Mouse (Mus musculus): ENCODE results near the gene Fxyd3. TPM values are rescaled to one million over a fixed set of nuclear protein-coding genes. Genes with fewer than 3 reads are reported as not detected.
A peak's percentile ranks its signal among the peaks of the same experiment; 100 is the strongest.

The Fxyd3 gene
- polyA plus RNA-seq, 1 experiment from 2014 or later = not detected

- H3K9me3 ChIP-seq (ENCODE audit: control insufficient read depth, low read length) = no peaks in the 10 kb centered on the region
- 2% methylated on average over 9 of the region's 9 CpGs for WGBS
- ATAC-seq (ENCODE audit: low read depth) = peak; percentile 29; the same call in 1 of the 2 replicates
These were observed 25.6 kb downstream of the Fxyd3 start for GRCm38 (mm10) chr7:31050921-31051320.

DNA sequence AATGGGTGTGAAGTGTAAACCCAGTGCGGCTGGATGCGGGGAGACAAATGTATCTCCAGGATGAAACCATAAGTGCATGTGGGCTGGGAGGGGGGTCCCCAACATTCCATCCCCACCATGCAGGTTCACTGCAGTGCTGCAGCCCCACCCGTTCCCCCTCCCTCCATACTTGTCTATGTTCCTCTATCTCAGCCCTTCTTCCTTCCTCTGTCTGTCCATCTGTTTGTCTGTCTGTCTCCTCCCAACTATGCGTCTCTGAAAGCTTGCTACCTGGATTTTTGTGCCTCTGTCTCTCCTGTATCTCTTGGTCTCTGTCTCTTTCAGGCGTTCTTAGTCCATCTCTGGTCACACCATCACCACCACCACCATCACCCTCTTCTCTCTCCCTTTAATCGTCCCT, 26.0 kb downstream of the Fxyd3 start:
- peak overlapping the region; percentile 36 for H3K4me3 ChIP-seq (ENCODE audit: low read depth, low read length)
- no peak; the same call in 1 of the 2 replicates for ATAC-seq (ENCODE audit: low read depth)
- H3K27ac ChIP-seq (ENCODE audit: low read depth, low read length) = no peak overlapping the region
- peaks cover 27% of the 10 kb centered on the region for H3K27me3 ChIP-seq (ENCODE audit: control insufficient read depth, insufficient read depth, low read length)
- peak overlapping the region; percentile 67 for H3K4me2 ChIP-seq (ENCODE audit: low read depth, low read length)
- peak overlapping the region; percentile 58 for H3K9ac ChIP-seq (replicated peaks; ENCODE audit: low read depth, low read length)
- peaks cover 19% of the 10 kb centered on the region; the same call in 1 of the 2 replicates for H3K4me1 ChIP-seq (ENCODE audit: control insufficient read depth, insufficient read depth, low read length)
- no peaks in the 10 kb centered on the region for H3K36me3 ChIP-seq (ENCODE audit: control insufficient read depth, insufficient read depth, low read length)
- H3K9me3 ChIP-seq (ENCODE audit: control insufficient read depth, low read length) = no peaks in the 10 kb centered on the region
- 4% methylated on average over 6 of the region's 6 CpGs for WGBS

More at GRCm38 (mm10) chr7:31050921-31051320, 25.6 kb downstream of the Fxyd3 start:
- H3K4me2 ChIP-seq (ENCODE audit: low read depth, low read length) = peak overlapping the region; percentile 67
- H3K36me3 ChIP-seq (ENCODE audit: control insufficient read depth, insufficient read depth, low read length) = no peaks in the 10 kb centered on the region
- H3K4me1 ChIP-seq (ENCODE audit: control insufficient read depth, insufficient read depth, low read length) = peaks cover 19% of the 10 kb centered on the region; the same call in 1 of the 2 replicates
- H3K9ac ChIP-seq (replicated peaks; ENCODE audit: low read depth, low read length) = peak overlapping the region; percentile 58
- H3K4me3 ChIP-seq (ENCODE audit: low read depth, low read length) = peak overlapping the region; percentile 36
- peaks cover 27% of the 10 kb centered on the region for H3K27me3 ChIP-seq (ENCODE audit: control insufficient read depth, insufficient read depth, low read length)
- 0 out of 2 replicates have a peak overlapping the region, but pooled peaks have one; percentile 29 for H3K27ac ChIP-seq (ENCODE audit: low read depth, low read length)

DNA sequence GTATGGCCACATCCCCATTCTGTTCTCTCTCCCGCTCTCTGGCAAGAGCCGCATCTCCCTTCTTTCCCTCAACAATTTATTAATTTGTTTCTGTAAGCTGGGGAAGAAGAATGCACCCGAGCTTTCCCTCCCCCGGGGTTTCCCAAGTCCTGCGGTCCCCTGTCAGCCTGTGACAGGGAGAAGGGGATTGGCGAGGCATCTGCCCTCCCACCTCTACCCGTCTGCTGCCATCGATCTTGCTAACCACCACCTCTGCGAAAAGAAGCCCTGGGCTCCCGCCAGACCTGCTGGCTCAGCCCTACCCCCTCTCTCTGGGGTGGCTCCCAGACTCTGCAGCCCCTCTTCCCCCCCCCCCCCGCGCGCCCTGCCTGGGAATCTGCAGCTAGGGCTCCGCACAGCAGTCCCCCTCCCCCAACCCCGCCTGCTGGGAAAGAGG, 26.6 kb downstream of the Fxyd3 start:
- H3K9ac ChIP-seq (replicated peaks; ENCODE audit: low read depth, low read length) = peak overlapping the region; percentile 58
- no peaks in the 10 kb centered on the region for H3K9me3 ChIP-seq (ENCODE audit: control insufficient read depth, low read length)
- H3K4me1 ChIP-seq (ENCODE audit: control insufficient read depth, insufficient read depth, low read length) = peaks cover 19% of the 10 kb centered on the region; the same call in 1 of the 2 replicates
- WGBS = 2% methylated on average over 14 of the region's 15 CpGs
- peak overlapping the region; percentile 36 for H3K4me3 ChIP-seq (ENCODE audit: low read depth, low read length)
- peak; percentile 45 for ATAC-seq (ENCODE audit: low read depth)
- H3K4me2 ChIP-seq (ENCODE audit: low read depth, low read length) = peak overlapping the region; percentile 67
- H3K27me3 ChIP-seq (ENCODE audit: control insufficient read depth, insufficient read depth, low read length) = peaks cover 26% of the 10 kb centered on the region
- H3K27ac ChIP-seq (ENCODE audit: low read depth, low read length) = no peak overlapping the region
- no peaks in the 10 kb centered on the region for H3K36me3 ChIP-seq (ENCODE audit: control insufficient read depth, insufficient read depth, low read length)

GRCm38 (mm10) chr7:31049135-31049845, 27.2 kb downstream of the Fxyd3 start:
- H3K27ac ChIP-seq (ENCODE audit: low read depth, low read length) = no peak overlapping the region
- 22% methylated on average over 5 of the region's 5 CpGs for WGBS
- peak; percentile 15 for ATAC-seq (ENCODE audit: low read depth)
- peak overlapping the region; percentile 36 for H3K4me3 ChIP-seq (ENCODE audit: low read depth, low read length)
- H3K9ac ChIP-seq (replicated peaks; ENCODE audit: low read depth, low read length) = peak overlapping the region; percentile 58
- H3K36me3 ChIP-seq (ENCODE audit: control insufficient read depth, insufficient read depth, low read length) = no peaks in the 10 kb centered on the region
- H3K9me3 ChIP-seq (ENCODE audit: control insufficient read depth, low read length) = no peaks in the 10 kb centered on the region
- peak overlapping the region; percentile 67 for H3K4me2 ChIP-seq (ENCODE audit: low read depth, low read length)
- peaks cover 19% of the 10 kb centered on the region; the same call in 1 of the 2 replicates for H3K4me1 ChIP-seq (ENCODE audit: control insufficient read depth, insufficient read depth, low read length)
- peaks cover 28% of the 10 kb centered on the region for H3K27me3 ChIP-seq (ENCODE audit: control insufficient read depth, insufficient read depth, low read length)

DNA sequence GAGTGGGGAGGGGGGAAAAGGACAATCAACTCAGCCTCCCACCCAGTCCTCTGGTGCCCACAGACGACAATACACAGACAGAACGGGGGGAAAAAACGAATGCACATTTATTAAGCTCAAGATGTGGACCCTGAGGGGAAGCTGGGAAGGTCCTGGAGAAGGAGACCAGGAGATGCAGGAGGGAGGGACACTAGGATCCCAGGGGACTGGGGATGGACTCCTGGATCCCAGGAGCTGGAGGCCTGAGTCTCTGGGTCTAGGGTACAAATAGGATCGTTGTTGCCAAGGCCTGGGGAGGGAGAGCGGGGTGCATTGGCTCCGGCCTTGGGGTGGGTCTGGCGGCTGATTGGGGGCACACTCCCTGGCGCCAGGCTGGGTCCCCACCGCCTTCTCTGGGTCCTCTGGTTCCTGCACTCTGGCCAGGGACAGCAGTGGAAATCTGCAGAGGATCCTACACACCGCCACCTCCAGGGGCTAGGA, 34.0 kb downstream of the Fxyd3 start, which contains the start of gene Fxyd5:
Gene Fxyd5, minus strand, starts transcription at position 51 of the 480 bp plus-strand sequence.
- H3K4me2 ChIP-seq (ENCODE audit: low read depth, low read length) = peak within 1 kb of the TSS; percentile 25
- H3K4me3 ChIP-seq (ENCODE audit: low read depth, low read length) = no peak within 1 kb of the TSS
- H3K36me3 ChIP-seq (ENCODE audit: control insufficient read depth, insufficient read depth, low read length) = no peaks in the 10 kb centered on the region
- H3K27ac ChIP-seq (ENCODE audit: low read depth, low read length) = no peak within 1 kb of the TSS
- no peaks in the 10 kb centered on the region for H3K9me3 ChIP-seq (ENCODE audit: control insufficient read depth, low read length)
- no peak within 1 kb of the TSS for H3K9ac ChIP-seq (replicated peaks; ENCODE audit: low read depth, low read length)
- no peak for ATAC-seq (ENCODE audit: low read depth)
- WGBS = 31% methylated on average over 10 of the region's 10 CpGs
- H3K27me3 ChIP-seq (ENCODE audit: control insufficient read depth, insufficient read depth, low read length) = peaks cover 13% of the 10 kb centered on the region
- no peaks in the 10 kb centered on the region for H3K4me1 ChIP-seq (ENCODE audit: control insufficient read depth, insufficient read depth, low read length)

- no peaks in the 10 kb centered on the region for H3K4me1 ChIP-seq (ENCODE audit: control insufficient read depth, insufficient read depth, low read length)
- H3K4me2 ChIP-seq (ENCODE audit: low read depth, low read length) = peak overlapping the region; percentile 25
- H3K27me3 ChIP-seq (ENCODE audit: control insufficient read depth, insufficient read depth, low read length) = peaks cover 13% of the 10 kb centered on the region
- H3K9me3 ChIP-seq (ENCODE audit: control insufficient read depth, low read length) = no peaks in the 10 kb centered on the region
- no peak overlapping the region for H3K9ac ChIP-seq (replicated peaks; ENCODE audit: low read depth, low read length)
- no peaks in the 10 kb centered on the region for H3K36me3 ChIP-seq (ENCODE audit: control insufficient read depth, insufficient read depth, low read length)
- WGBS = 4% methylated on average over 27 of the region's 28 CpGs
- H3K4me3 ChIP-seq (ENCODE audit: low read depth, low read length) = no peak overlapping the region
- ATAC-seq (ENCODE audit: low read depth) = no peak
- H3K27ac ChIP-seq (ENCODE audit: low read depth, low read length) = no peak overlapping the region
These were observed 34.7 kb downstream of the Fxyd3 start for GRCm38 (mm10) chr7:31041662-31042315.

- 41% methylated on average over 8 of the region's 8 CpGs for WGBS
- Histone ChIP-seq H3K4me3 (ENCODE audit: low read depth, low read length) (no peak overlapping the region), H3K4me1 (ENCODE audit: control insufficient read depth, insufficient read depth, low read length) (no peaks in the 10 kb centered on the region), H3K4me2 (ENCODE audit: low read depth, low read length) (no peak overlapping the region), H3K27ac (ENCODE audit: low read depth, low read length) (no peak overlapping the region), H3K9me3 (ENCODE audit: control insufficient read depth, low read length) (no peaks in the 10 kb centered on the region), H3K9ac (replicated peaks; ENCODE audit: low read depth, low read length) (no peak overlapping the region), H3K36me3 (ENCODE audit: control insufficient read depth, insufficient read depth, low read length) (no peaks in the 10 kb centered on the region), H3K27me3 (ENCODE audit: control insufficient read depth, insufficient read depth, low read length) (peaks cover 13% of the 10 kb centered on the region)
- no peak for ATAC-seq (ENCODE audit: low read depth)
These were observed 35.5 kb downstream of the Fxyd3 start for GRCm38 (mm10) chr7:31041023-31041407.

GRCm38 (mm10) chr7:31040281-31041022, 36.1 kb downstream of the Fxyd3 start:
- no peaks in the 10 kb centered on the region for H3K4me1 ChIP-seq (ENCODE audit: control insufficient read depth, insufficient read depth, low read length)
- ATAC-seq (ENCODE audit: low read depth) = no peak
- no peak overlapping the region for H3K4me3 ChIP-seq (ENCODE audit: low read depth, low read length)
- 82% methylated on average over 12 of the region's 12 CpGs for WGBS
- H3K9me3 ChIP-seq (ENCODE audit: control insufficient read depth, low read length) = no peaks in the 10 kb centered on the region
- no peak overlapping the region for H3K27ac ChIP-seq (ENCODE audit: low read depth, low read length)
- H3K9ac ChIP-seq (replicated peaks; ENCODE audit: low read depth, low read length) = no peak overlapping the region
- H3K27me3 ChIP-seq (ENCODE audit: control insufficient read depth, insufficient read depth, low read length) = peaks cover 13% of the 10 kb centered on the region
- H3K4me2 ChIP-seq (ENCODE audit: low read depth, low read length) = no peak overlapping the region
- no peaks in the 10 kb centered on the region for H3K36me3 ChIP-seq (ENCODE audit: control insufficient read depth, insufficient read depth, low read length)

All from neural tube, embryonic 14.5 days (tissue).